ENCODE assay signal across 21 mouse cellular contexts in the genomic region with DNA sequence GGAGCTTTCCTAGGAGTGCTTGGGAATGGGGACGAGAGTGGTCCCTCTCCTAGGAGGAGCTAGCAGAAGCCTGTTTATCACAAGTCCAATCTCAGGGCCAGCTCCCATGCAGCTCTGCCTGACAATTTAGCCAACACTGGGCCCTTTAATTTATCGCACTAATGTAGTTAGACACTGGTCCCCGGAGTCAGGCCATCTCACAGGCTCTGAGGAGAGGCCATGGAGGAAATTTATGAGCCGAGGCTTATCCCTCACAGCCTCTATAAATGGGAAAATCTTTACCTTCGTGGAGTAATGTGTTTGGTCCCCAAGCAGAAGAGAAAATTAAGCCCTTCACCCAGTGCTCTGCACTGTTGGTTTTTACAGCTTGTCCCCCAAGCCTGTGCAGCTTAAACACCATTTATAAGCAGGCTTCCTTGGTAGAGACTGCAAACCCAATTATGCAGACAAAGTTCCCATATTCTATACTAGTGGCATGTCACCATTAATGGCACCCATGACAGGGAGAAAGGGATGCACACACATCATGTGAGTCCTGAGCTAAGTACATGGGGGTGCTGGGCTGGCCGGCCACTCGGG. TPM values are rescaled to one million over a fixed set of nuclear protein-coding genes. Genes with fewer than 3 reads are reported as not detected.
DNase-seq lines count a peak whose midpoint lies in the region; ATAC-seq lines count a peak whose summit lies in the region.
"Had no signal": no experiment of that assay in that cellular context is flagged by ENCODE, and none has a peak within 500 bp of the region (broad histone marks: within the 10 kb centered on the region; RNA-seq: fewer than 3 reads in every experiment).

No protein-coding gene starts in this region.

- ATAC-seq in hindbrain, embryonic 12.5 days (ENCODE audit: low FRiP score) = no peak
- peak; percentile 69 for ATAC-seq in kidney, embryonic 16.5 days (ENCODE audit: low FRiP score, low TSS enrichment)
- ATAC-seq in hindbrain, embryonic 15.5 days (ENCODE audit: low FRiP score, low read depth) = no peak; the same call in 1 of the 2 replicates
- ATAC-seq in neural tube, embryonic 13.5 days (ENCODE audit: low read depth) = peak; percentile 89
- ATAC-seq: CD4-positive, CD25-positive, alpha-beta regulatory T cell, adult 4 months; forebrain, embryonic 13.5 days; forebrain, postnatal 0 days had no signal

- 0 out of 2 replicates have a peak overlapping the region, but pooled peaks have one; percentile 44 for H3K27ac ChIP-seq in hindbrain, embryonic 12.5 days
- H3K27ac ChIP-seq in hindbrain, embryonic 10.5 days = no peak overlapping the region
- peak overlapping the region; percentile 45; the same call in 1 of the 2 replicates for H3K27ac ChIP-seq in kidney, embryonic 16.5 days (ENCODE audit: low read length)
- H3K27ac ChIP-seq in hindbrain, embryonic 15.5 days (replicated peaks) = peak overlapping the region; percentile 45; the same call in 1 of the 2 replicates
- H3K27ac ChIP-seq in neural tube, embryonic 13.5 days (replicated peaks) = peak overlapping the region; percentile 81
- H3K27ac ChIP-seq: embryonic facial prominence, embryonic 10.5 days; forebrain, embryonic 13.5 days; gastrocnemius, adult 2 months; heart, embryonic 13.5 days had no signal

- H3K27me3 ChIP-seq in hindbrain, embryonic 12.5 days = no peaks in the 10 kb centered on the region
- H3K27me3 ChIP-seq in hindbrain, embryonic 10.5 days (ENCODE audit: insufficient read depth, poor library complexity, severe bottlenecking) = no peaks in the 10 kb centered on the region
- H3K27me3 ChIP-seq in kidney, embryonic 16.5 days (ENCODE audit: insufficient read depth, low read length) = no peaks in the 10 kb centered on the region
- no peaks in the 10 kb centered on the region for H3K27me3 ChIP-seq in hindbrain, embryonic 15.5 days
- H3K27me3 ChIP-seq in neural tube, embryonic 13.5 days = no peaks in the 10 kb centered on the region
- H3K27me3 ChIP-seq: forebrain, embryonic 13.5 days; heart, embryonic 13.5 days had no signal

- no peak overlapping the region for H3K4me2 ChIP-seq in hindbrain, embryonic 12.5 days (replicated peaks)
- H3K4me2 ChIP-seq in kidney, embryonic 16.5 days (replicated peaks; ENCODE audit: low read depth, low read length) = no peak overlapping the region
- H3K4me2 ChIP-seq in hindbrain, embryonic 15.5 days = no peak overlapping the region
- no peak overlapping the region for H3K4me2 ChIP-seq in neural tube, embryonic 13.5 days
- H3K4me2 ChIP-seq: forebrain, embryonic 13.5 days; heart, embryonic 13.5 days had no signal

- H3K4me3 ChIP-seq in hindbrain, embryonic 12.5 days = no peak overlapping the region
- H3K4me3 ChIP-seq in hindbrain, embryonic 10.5 days = no peak overlapping the region
- H3K4me3 ChIP-seq in kidney, embryonic 16.5 days (ENCODE audit: low read length) = no peak overlapping the region
- H3K4me3 ChIP-seq in hindbrain, embryonic 15.5 days = no peak overlapping the region
- no peak overlapping the region for H3K4me3 ChIP-seq in neural tube, embryonic 13.5 days
- H3K4me3 ChIP-seq: embryonic facial prominence, embryonic 10.5 days; forebrain, embryonic 13.5 days; gastrocnemius, adult 2 months; heart, embryonic 13.5 days had no signal

- H3K4me1 ChIP-seq in hindbrain, embryonic 12.5 days = peaks cover 26% of the 10 kb centered on the region
- H3K4me1 ChIP-seq in hindbrain, embryonic 10.5 days (replicated peaks) = peaks cover 37% of the 10 kb centered on the region
- H3K4me1 ChIP-seq in kidney, embryonic 16.5 days (ENCODE audit: insufficient read depth, low read length) = peaks cover 50% of the 10 kb centered on the region
- H3K4me1 ChIP-seq in hindbrain, embryonic 15.5 days (replicated peaks) = peaks cover 15% of the 10 kb centered on the region; the same call in 1 of the 2 replicates
- peaks cover 63% of the 10 kb centered on the region for H3K4me1 ChIP-seq in neural tube, embryonic 13.5 days (replicated peaks)

- H3K9ac ChIP-seq in hindbrain, embryonic 12.5 days = no peak overlapping the region
- H3K9ac ChIP-seq in kidney, embryonic 16.5 days (replicated peaks; ENCODE audit: low read length) = no peak overlapping the region
- H3K9ac ChIP-seq in hindbrain, embryonic 15.5 days = no peak overlapping the region
- no peak overlapping the region for H3K9ac ChIP-seq in neural tube, embryonic 13.5 days
- H3K9ac ChIP-seq: forebrain, embryonic 13.5 days; forebrain, postnatal 0 days; heart, embryonic 13.5 days had no signal

- DNase-seq in hindbrain, embryonic 10.5 days (ENCODE audit: low spot score) = no peak
- DNase-seq in kidney, postnatal 36 days = no peak
- no peak for DNase-seq in testis, postnatal 14 days (ENCODE audit: low spot score)
- no peak for DNase-seq in heart, adult 8-10 months (ENCODE audit: low spot score)
- DNase-seq: adrenal gland, postnatal 10 days; B cell, adult 2 months; cerebellum, adult 11-12 months; cerebellum, adult 9-10 months; forebrain, postnatal 0 days; gastrocnemius, adult 2 months; gastrocnemius, postnatal 25 days; heart, postnatal 36 days had no signal

- no peaks in the 10 kb centered on the region for H3K36me3 ChIP-seq in hindbrain, embryonic 12.5 days
- H3K36me3 ChIP-seq in hindbrain, embryonic 10.5 days = peaks cover 6% of the 10 kb centered on the region; the same call in 1 of the 2 replicates
- no peaks in the 10 kb centered on the region for H3K36me3 ChIP-seq in kidney, embryonic 16.5 days (ENCODE audit: insufficient read depth, low read length)
- H3K36me3 ChIP-seq in hindbrain, embryonic 15.5 days = no peaks in the 10 kb centered on the region
- H3K36me3 ChIP-seq in neural tube, embryonic 13.5 days = no peaks in the 10 kb centered on the region
- H3K36me3 ChIP-seq: embryonic facial prominence, embryonic 10.5 days; G1E; heart, embryonic 13.5 days had no signal

- 85% methylated on average over 7 of the region's 7 CpGs for WGBS in hindbrain, embryonic 12.5 days
- 88% methylated on average over 7 of the region's 7 CpGs for WGBS in hindbrain, embryonic 10.5 days
- WGBS in kidney, embryonic 16.5 days = 26% methylated on average over 7 of the region's 7 CpGs
- 62% methylated on average over 7 of the region's 7 CpGs for WGBS in hindbrain, embryonic 15.5 days
- WGBS in neural tube, embryonic 13.5 days = 41% methylated on average over 7 of the region's 7 CpGs

- no peaks in the 10 kb centered on the region for H3K9me3 ChIP-seq in hindbrain, embryonic 12.5 days (replicated peaks)
- no peaks in the 10 kb centered on the region for H3K9me3 ChIP-seq in hindbrain, embryonic 10.5 days
- no peaks in the 10 kb centered on the region for H3K9me3 ChIP-seq in kidney, embryonic 16.5 days (ENCODE audit: low read length)
- H3K9me3 ChIP-seq in hindbrain, embryonic 15.5 days = no peaks in the 10 kb centered on the region
- H3K9me3 ChIP-seq in neural tube, embryonic 13.5 days = no peaks in the 10 kb centered on the region
- H3K9me3 ChIP-seq: embryonic facial prominence, embryonic 10.5 days; forebrain, embryonic 13.5 days; heart, embryonic 13.5 days had no signal

RNA-seq across cellular contexts. Expression of a gene that starts 18.5 kb away (rescaled TPM):
- polyA plus RNA-seq in hindbrain, embryonic 12.5 days (2016; fragmentation: Nextera tagmentation; extraction: Ambion mirVana) = 28.6 and 29.8 TPM in 2 replicates
- 22.0 and 25.9 TPM in 2 replicates for polyA plus RNA-seq in hindbrain, embryonic 10.5 days (2016; fragmentation: Nextera tagmentation; extraction: Ambion mirVana)
- polyA plus RNA-seq in kidney, embryonic 16.5 days (2015; fragmentation: Nextera tagmentation; extraction: Ambion mirVana) = 19.7 and 21.0 TPM in 2 replicates
- polyA plus RNA-seq in hindbrain, embryonic 15.5 days (2015; fragmentation: Nextera tagmentation; extraction: Ambion mirVana) = 22.3 and 27.0 TPM in 2 replicates
- 21.9 and 22.5 TPM in 2 replicates for polyA plus RNA-seq in neural tube, embryonic 13.5 days (2015; fragmentation: Nextera tagmentation; extraction: Ambion mirVana)
- total RNA-seq in heart, adult 8-10 months (2022) = 1 to 10 TPM; 5.5 to 8.9 (median 6.6) TPM
- polyA plus RNA-seq: G1E had no signal

Comparison
In these comparisons a context has a peak if more than half of its experiments do, and no peak if none do; other contexts are left out.
1. ATAC-seq: peak in kidney, embryonic 16.5 days (single experiment) and neural tube, embryonic 13.5 days (single experiment); none in hindbrain, embryonic 12.5 days (single experiment) and hindbrain, embryonic 15.5 days (single experiment).